Mouse (Mus musculus) midbrain, embryonic 11.5 days (tissue): ENCODE measurements at regions not wholly inside any gene's neighbourhood (a gene's known extent, or its start where the extent isn't known, plus 50 kb on each side); places are given as distances from the start of the nearest gene placed in this dataset.

ENCODE experiments used
- ATAC-seq: fragments of 200-750 bp; cut with Nextera tagmentation; 2 replicates; pipeline ENCODE4 v1.8.0; 2017; ENCODE audit warnings: moderate TSS enrichment, moderate library complexity; ENCODE audit not compliant: low FRiP score
- DNase-seq: peaks from one replicate; pipeline ENCODE4 v3.0.0; 2015; ENCODE audit warnings: low spot score; ENCODE audit errors: missing footprints
- H3K27ac ChIP-seq: fragments of 300-500 bp; sonication (generic); 2 replicates; pipeline ENCODE4 v1.5.1; 2014; ENCODE audit warnings: low read depth, low read length
- H3K27me3 ChIP-seq: fragments of 300-500 bp; sonication (generic); 2 replicates; pipeline ENCODE4 v1.6.1; 2014; ENCODE audit warnings: mild to moderate bottlenecking, low read length, moderate library complexity, mixed read lengths; ENCODE audit not compliant: control insufficient read depth, insufficient read depth
- H3K36me3 ChIP-seq: fragments of 300-500 bp; sonication (generic); 2 replicates; pipeline ENCODE4 v1.6.1; 2014; ENCODE audit warnings: mild to moderate bottlenecking, low read length, moderate library complexity, mixed read lengths; ENCODE audit not compliant: control insufficient read depth, insufficient read depth
- H3K4me1 ChIP-seq: fragments of 300-500 bp; sonication (generic); 2 replicates; pipeline ENCODE4 v1.6.1; 2014; ENCODE audit warnings: low read length; ENCODE audit not compliant: control insufficient read depth, insufficient read depth
- H3K4me2 ChIP-seq: fragments of 300-500 bp; sonication (generic); 2 replicates; pipeline ENCODE4 v1.6.1; 2014; ENCODE audit warnings: mild to moderate bottlenecking, moderate library complexity
- H3K4me3 ChIP-seq: fragments of 300-500 bp; sonication (generic); 2 replicates; pipeline ENCODE4 v1.5.1; 2014; ENCODE audit warnings: low read depth, low read length
- H3K9ac ChIP-seq: fragments of 300-500 bp; sonication (generic); 2 replicates; pipeline ENCODE4 v1.6.1; 2014; ENCODE audit warnings: low read length
- H3K9me3 ChIP-seq: fragments of 300-500 bp; sonication (generic); 2 replicates; pipeline ENCODE4 v1.6.1; 2016; ENCODE audit warnings: low read length; ENCODE audit not compliant: control insufficient read depth
- WGBS: fragments of 180-500 bp; shearing (Covaris S2); extraction: QIAGEN DNeasy Blood & Tissue Kit; methylation state at CpG from one replicate; pipeline ENCODE4 v1.1.7; 2014; 5-methylcytosine and 5-hydroxymethylcytosine counted together

DNA sequence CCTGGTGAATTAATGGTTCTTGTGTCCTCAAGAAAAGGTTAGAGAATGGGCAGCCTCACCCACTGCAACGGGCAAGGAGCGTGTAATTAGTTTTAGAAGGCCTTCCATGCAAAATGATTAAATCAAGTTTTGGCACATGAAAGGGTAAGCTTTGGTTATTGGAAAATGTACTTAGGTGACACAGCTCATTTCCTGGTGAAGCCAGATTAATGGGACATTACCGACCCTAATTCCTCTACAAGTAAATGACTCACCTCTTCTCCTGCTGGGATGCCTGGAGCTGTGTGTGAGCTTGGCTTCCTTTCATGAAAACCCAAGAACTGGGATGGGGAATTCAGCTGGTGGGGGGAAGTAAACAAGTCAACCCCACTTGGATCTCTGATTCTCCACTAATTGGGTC is 219.9 kb upstream of the Usp24 start:
- Histone ChIP-seq H3K36me3 (no peaks in the 10 kb centered on the region), H3K27ac (no peak overlapping the region), H3K9me3 (no peaks in the 10 kb centered on the region), H3K4me2 (no peak overlapping the region), H3K9ac (no peak overlapping the region), H3K27me3 (no peaks in the 10 kb centered on the region), H3K4me3 (no peak overlapping the region), H3K4me1 (0 out of 2 replicates have a peak, but pooled peaks cover 2% of the 10 kb centered on the region)
- whole genome bisulfite sequencing, result 74% methylated on average over 3 of the region's 3 CpGs
- DNase-seq, result no peak
- ATAC-seq, result no peak

DNA sequence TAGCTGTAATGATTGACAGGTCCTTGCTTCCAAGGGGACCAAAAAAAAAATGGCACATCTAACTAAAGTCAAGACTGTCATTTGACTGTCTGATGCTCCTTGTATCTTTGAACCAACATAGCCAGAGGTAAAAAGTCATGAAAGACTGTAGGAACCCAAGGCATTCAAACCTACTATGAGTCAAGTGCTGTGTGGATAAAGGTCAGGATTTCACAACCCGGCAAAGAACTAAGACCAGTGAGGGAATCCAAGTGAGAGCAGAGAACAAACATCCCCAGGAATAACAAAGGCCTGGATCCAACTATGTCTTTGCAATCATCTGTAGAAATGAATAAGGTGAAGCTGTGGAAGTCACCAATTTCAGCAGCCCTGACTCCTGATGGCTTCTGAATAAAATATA is 218.2 kb upstream of the Usp24 start:
- no peaks in the 10 kb centered on the region for H3K36me3 ChIP-seq
- no peak for DNase-seq
- 88% methylated on average over 1 of the region's 1 CpGs for WGBS
- peaks cover 12% of the 10 kb centered on the region; the same call in 1 of the 2 replicates for H3K4me1 ChIP-seq
- H3K27ac ChIP-seq, result no peak overlapping the region
- no peak for ATAC-seq
- H3K4me2 ChIP-seq, result no peak overlapping the region
- H3K9ac ChIP-seq, result no peak overlapping the region
- H3K9me3 ChIP-seq, result no peaks in the 10 kb centered on the region
- no peaks in the 10 kb centered on the region for H3K27me3 ChIP-seq
- H3K4me3 ChIP-seq, result no peak overlapping the region

DNA sequence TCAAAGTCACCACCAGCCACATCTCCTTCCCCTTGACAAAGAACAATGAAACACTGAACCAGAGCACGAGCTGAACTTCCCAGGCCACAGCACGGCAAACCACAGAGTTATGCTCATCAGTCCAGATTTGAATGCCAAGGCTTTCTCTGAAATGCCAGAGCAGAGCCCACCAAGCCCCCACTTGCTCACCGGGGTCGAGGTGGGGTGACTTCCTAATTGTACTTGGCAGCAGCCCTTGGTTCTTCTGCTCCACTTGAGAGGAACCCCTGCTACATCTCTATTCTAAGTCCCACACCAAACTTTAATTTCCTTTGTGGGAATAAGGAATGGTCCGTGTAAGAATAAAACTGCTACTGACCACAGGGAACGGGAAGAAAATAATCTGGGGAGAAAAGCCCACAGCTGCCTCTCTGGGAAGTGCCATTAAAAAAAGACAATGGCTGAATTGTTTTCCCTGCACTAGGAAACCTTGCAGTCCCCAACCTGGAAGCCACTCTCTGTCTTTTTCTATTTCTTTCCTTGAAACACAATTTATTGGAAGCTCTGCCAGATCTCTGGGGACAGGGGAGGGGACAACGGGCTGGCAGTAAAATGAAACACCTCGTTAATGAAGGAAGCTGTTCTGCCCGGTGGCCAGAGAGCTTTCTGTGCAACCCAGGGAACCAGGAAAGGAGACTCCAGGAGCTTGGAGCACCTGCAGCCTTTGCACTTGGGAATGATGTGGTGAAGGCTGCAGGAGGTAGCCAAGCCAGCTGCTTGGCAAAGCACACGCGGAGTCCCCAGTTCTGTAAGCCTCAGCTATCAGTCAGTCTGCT is 215.6 kb upstream of the Usp24 start:
- H3K4me2 ChIP-seq, result no peak overlapping the region
- DNase-seq, result no peak
- no peaks in the 10 kb centered on the region for H3K9me3 ChIP-seq
- H3K27ac ChIP-seq, result no peak overlapping the region
- no peak overlapping the region for H3K4me3 ChIP-seq
- H3K27me3 ChIP-seq, result no peaks in the 10 kb centered on the region
- no peak for ATAC-seq
- no peak overlapping the region for H3K9ac ChIP-seq
- WGBS, result 62% methylated on average over 11 of the region's 11 CpGs
- H3K4me1 ChIP-seq, result peaks cover 13% of the 10 kb centered on the region; the same call in 1 of the 2 replicates
- no peaks in the 10 kb centered on the region for H3K36me3 ChIP-seq

DNA sequence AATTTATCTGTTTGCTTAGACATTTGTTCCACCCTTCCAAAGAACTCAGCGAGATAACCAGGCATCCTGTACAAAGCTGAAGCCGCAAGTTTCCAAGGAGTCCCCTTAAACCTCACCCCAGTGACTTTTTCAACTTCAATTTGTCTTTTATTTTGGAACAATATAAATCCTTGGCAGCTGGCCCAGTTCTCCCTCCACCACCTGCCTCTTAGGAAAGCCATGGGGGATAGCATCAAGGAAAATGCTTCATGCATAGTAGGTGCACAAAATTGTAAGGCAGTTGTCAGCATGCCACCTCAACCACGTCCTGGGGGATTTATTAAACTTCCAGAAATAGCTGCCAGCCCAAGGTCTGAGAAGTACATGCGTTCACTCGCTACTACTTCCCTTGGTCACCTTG is 214.1 kb upstream of the Usp24 start:
- WGBS, result 48% methylated on average over 5 of the region's 5 CpGs
- 0 out of 2 replicates have a peak, but pooled peaks have one; percentile 14 for ATAC-seq
- Histone ChIP-seq H3K27ac (peak overlapping the region; percentile 15; the same call in 1 of the 2 replicates), H3K36me3 (no peaks in the 10 kb centered on the region), H3K4me3 (no peak overlapping the region), H3K9me3 (no peaks in the 10 kb centered on the region), H3K9ac (no peak overlapping the region), H3K4me1 (peaks cover 13% of the 10 kb centered on the region; the same call in 1 of the 2 replicates), H3K4me2 (0 out of 2 replicates have a peak overlapping the region, but pooled peaks have one; percentile 4), H3K27me3 (no peaks in the 10 kb centered on the region)
- DNase-seq, result no peak

DNA sequence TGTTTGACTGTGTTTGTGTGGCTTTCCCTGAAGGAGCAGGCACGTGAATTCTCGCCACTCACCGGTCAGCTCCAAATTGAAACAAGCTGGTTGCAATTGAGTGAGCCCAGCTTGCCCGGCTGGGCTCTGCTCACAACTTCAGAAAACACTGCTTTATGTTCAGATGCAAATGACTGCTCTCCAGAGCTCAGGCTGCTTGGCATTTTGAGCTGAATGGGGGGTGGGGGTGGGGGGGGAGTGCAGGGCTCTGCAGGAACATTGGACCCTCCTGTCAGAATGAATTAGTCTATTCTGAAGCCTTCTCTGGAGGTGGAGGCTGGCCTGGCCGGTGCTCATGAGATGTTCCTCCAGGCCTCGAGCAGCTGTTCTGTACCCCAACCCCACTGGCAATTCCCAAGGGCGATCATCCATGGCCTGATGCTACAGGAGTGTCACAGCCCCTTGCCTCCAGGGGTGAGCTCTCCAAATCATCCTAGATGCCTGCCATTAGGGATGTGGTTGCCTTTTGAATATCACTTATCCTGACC is 213.5 kb upstream of the Usp24 start:
- DNase-seq, result peak; percentile 86
- WGBS, result 22% methylated on average over 7 of the region's 7 CpGs
- Histone ChIP-seq H3K36me3 (no peaks in the 10 kb centered on the region), H3K27me3 (no peaks in the 10 kb centered on the region), H3K9ac (no peak overlapping the region), H3K4me1 (peaks cover 13% of the 10 kb centered on the region; the same call in 1 of the 2 replicates), H3K27ac (peak overlapping the region; percentile 15; the same call in 1 of the 2 replicates), H3K4me3 (no peak overlapping the region), H3K9me3 (no peaks in the 10 kb centered on the region), H3K4me2 (0 out of 2 replicates have a peak overlapping the region, but pooled peaks have one; percentile 4)
- ATAC-seq, result peak; percentile 76

DNA sequence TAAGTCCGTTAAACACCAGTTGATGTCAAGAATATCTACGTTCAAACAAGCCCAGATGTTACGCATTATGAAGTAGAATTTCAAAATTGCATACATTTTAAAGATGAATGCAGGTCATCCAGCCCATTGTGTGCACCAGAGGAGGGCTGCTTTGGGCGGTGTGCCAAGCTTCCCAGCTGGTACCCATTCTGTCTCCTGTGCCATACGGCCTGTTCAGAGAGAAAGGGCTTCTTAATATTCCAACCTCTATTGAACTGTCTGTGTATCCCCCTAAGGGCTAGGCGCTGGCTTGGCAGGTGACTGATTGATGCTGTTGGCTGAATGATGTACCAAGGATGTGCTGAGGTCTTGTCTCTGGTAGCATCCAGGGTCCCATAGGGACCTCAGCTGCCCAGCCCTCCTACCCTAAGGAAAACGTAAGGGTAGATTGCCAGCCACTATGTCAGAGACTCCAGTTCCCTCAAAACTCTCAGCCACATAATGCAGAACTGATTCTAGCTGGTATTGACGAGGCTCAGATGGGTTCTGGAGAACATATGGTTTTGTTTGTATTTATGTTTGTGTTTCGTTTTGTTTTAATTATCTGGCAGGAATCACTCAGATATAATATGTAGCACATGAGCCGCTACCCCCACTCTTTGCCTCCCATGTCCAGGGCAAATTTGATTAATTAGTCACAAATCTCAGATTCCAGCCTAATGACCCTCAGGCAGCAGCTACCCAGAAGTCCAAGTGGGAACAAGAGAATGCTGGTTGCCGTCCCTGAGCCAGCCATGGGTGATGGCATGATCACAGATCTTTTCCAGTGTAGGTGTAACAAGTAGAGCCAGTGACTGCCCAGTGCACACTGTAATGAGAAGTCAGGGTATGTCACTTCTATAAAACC is 212.0 kb upstream of the Usp24 start:
- Histone ChIP-seq H3K27me3 (no peaks in the 10 kb centered on the region), H3K4me2 (no peak overlapping the region), H3K27ac (no peak overlapping the region), H3K4me1 (peaks cover 13% of the 10 kb centered on the region; the same call in 1 of the 2 replicates), H3K4me3 (no peak overlapping the region), H3K36me3 (no peaks in the 10 kb centered on the region), H3K9ac (no peak overlapping the region), H3K9me3 (no peaks in the 10 kb centered on the region)
- WGBS, result 84% methylated on average over 11 of the region's 11 CpGs
- ATAC-seq (no peak), DNase-seq (no peak)

DNA sequence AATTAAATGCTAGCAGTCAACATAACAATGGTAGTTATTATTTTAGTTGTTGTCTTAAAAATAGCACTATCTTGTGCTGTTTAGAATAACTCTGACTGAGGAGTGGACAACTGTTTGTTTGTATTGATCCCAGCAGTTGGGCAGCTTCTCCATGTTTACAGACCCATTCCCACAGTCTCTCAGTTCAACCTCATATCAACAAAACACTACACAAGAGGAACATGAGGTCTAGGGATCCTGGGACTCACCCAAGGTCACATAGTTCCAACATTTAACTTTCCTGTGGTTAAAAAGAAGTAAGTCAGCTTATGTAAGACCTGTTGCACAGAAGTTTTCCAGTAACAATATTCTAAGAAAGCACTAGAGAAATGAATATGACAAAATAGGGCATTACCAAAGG is 203.0 kb upstream of the Usp24 start:
- Histone ChIP-seq H3K27ac (no peak overlapping the region), H3K9ac (no peak overlapping the region), H3K4me3 (no peak overlapping the region), H3K27me3 (no peaks in the 10 kb centered on the region), H3K9me3 (no peaks in the 10 kb centered on the region), H3K4me2 (no peak overlapping the region), H3K36me3 (no peaks in the 10 kb centered on the region), H3K4me1 (no peaks in the 10 kb centered on the region)
- ATAC-seq (no peak), DNase-seq (no peak)

DNA sequence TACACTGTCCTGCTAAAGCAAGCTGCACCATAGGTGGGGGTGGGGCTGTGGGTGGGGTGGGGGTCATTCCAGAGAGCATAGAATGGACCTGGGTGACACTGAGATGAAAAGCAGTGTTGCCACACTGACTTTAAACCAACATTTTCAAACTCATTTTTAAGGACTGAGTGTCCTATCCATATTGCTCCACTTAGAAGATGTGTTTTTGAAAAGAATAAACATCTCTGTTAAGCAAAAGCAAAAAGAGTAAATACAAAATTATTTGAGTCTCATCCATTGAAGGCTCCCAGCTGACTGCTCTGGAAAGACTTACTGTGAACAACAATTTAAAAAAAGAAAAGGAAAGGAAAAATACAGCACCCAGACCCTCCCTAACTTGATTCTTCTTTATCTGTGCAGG is 202.3 kb upstream of the Usp24 start:
- DNase-seq, result no peak

DNA sequence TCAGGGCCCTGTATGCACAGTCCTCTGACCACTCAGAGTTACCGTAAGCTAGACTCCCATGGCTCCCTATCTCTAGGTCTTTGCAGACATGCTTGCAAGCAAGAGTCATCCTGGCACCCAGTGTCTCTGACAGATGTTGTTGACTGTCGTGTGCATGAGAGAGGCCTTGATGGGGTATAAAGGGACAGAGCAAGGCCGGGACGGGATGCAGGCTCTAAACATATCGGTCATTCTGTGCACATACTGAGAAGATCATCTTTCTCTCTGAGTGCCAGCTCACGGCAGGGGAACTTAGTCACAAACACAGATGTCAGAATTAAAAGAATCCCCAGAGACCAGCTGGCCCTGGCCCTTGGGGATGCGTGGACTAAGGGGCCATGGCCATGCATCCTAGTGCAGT is 199.4 kb upstream of the Usp24 start:
- 78% methylated on average over 7 of the region's 7 CpGs for WGBS
- no peaks in the 10 kb centered on the region for H3K36me3 ChIP-seq
- H3K27me3 ChIP-seq, result no peaks in the 10 kb centered on the region
- ATAC-seq (no peak), DNase-seq (no peak)
- H3K4me2 ChIP-seq, result no peak overlapping the region
- no peaks in the 10 kb centered on the region for H3K4me1 ChIP-seq
- no peaks in the 10 kb centered on the region for H3K9me3 ChIP-seq
- no peak overlapping the region for H3K4me3 ChIP-seq
- H3K9ac ChIP-seq, result no peak overlapping the region
- no peak overlapping the region for H3K27ac ChIP-seq

More for the DNA sequence above, 202.3 kb upstream of the Usp24 start:
- Histone ChIP-seq H3K36me3 (no peaks in the 10 kb centered on the region), H3K4me1 (no peaks in the 10 kb centered on the region), H3K9ac (no peak overlapping the region), H3K27me3 (no peaks in the 10 kb centered on the region), H3K9me3 (no peaks in the 10 kb centered on the region), H3K4me2 (no peak overlapping the region), H3K4me3 (no peak overlapping the region), H3K27ac (no peak overlapping the region)
- no peak for ATAC-seq
